Mouse (Mus musculus) heart, adult 8-10 months (tissue): ENCODE results near the gene Ccdc191. TPM values are rescaled to one million over a fixed set of nuclear protein-coding genes. Genes with fewer than 3 reads are reported as not detected.
A peak's percentile ranks its signal among the peaks of the same experiment; 100 is the strongest.

Experiments
- DNase-seq: peaks from one replicate; pipeline ENCODE4 v3.0.0; 2022; ENCODE audit warnings: low spot score
- total RNA-seq, 4 experiments: library from RNA; stranded (reverse); gene quantifications; 2 replicates each; pipeline ENCODE4 v1.2.4; 2022

The Ccdc191 gene
- total RNA-seq = 10 to 100 TPM in 1 of 4 experiments, 1 to 10 TPM in 3; 2.3 to 10.1 (median 3.4) TPM

DNA sequence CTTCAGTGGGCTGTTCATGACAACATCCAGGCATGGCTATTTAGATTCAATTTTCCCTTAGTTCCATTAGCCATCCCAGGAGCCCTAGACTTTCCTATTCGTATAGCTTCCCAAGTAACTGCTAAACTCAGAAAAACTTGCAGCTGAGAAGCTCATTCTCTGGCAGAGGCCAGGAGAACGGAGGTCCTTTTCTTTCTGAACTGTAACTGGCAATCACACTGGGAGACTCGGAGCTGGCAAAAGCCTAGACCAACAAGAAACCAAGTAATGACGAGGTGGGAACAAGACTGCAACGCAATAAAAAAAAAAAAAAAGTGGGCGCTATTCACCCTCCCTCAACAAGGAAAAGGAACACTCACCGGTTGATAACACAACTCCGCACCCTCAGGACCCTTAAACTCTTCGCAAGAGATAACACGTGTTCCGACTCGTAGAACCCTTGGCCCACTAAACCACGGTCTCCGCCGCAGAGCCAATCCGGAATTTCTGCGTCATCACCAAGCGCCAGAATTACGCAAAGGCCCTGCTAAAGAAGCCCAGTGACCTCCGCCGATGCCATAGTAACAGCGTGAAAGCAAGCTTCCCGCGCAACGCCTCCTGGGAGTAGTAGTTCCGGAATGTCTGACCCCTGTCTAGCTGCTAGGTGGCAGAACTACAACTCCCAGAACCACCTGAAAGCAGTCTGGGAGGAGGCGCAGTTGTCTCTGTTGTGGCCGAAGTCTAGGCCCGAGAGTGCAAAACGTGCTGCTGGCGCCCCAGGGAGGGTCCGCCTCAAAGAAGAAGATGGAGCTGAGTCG, at the start of gene Ccdc191:
TSS of gene Ccdc191 (plus strand) at position 593 of the 797 bp plus-strand sequence.
- peak; percentile 100 for DNase-seq

- no peak for DNase-seq
Observed at GRCm38 (mm10) chr16:43841236-43841635, 48.4 kb upstream of the Ccdc191 start.

GRCm38 (mm10) chr16:43849839-43850238, 39.8 kb upstream of the Ccdc191 start:
- DNase-seq = no peak

- no peak for DNase-seq
Observed at GRCm38 (mm10) chr16:43858941-43859476, 30.6 kb upstream of the Ccdc191 start.

GRCm38 (mm10) chr16:43860624-43861023, 29.0 kb upstream of the Ccdc191 start:
- DNase-seq = no peak

GRCm38 (mm10) chr16:43869805-43870204, 19.8 kb upstream of the Ccdc191 start:
- no peak for DNase-seq

GRCm38 (mm10) chr16:43871419-43871818, 18.2 kb upstream of the Ccdc191 start:
- no peak for DNase-seq

- DNase-seq = no peak
Observed at GRCm38 (mm10) chr16:43879769-43880168, 9.8 kb upstream of the Ccdc191 start.

DNA sequence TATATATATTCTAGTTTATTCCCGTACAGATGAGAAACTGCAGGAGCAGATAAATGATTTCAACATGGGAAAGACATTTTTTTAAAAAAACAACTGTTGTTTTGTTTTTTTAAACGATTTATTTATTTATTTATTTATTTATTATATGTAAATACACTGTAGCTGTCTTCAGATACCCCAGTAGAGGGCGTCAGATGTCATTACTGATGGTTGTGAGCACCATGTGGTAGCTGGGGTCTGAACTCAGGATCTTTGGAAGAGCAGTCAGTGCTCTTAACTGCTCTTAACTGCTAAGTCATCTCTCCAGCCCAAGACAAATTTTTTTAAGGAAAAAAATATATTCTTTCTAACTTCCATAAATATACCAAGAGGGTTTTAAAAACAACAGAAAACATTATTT, 8.0 kb upstream of the Ccdc191 start:
- DNase-seq = no peak

GRCm38 (mm10) chr16:43882329-43882728, 7.3 kb upstream of the Ccdc191 start:
- DNase-seq = no peak

DNA sequence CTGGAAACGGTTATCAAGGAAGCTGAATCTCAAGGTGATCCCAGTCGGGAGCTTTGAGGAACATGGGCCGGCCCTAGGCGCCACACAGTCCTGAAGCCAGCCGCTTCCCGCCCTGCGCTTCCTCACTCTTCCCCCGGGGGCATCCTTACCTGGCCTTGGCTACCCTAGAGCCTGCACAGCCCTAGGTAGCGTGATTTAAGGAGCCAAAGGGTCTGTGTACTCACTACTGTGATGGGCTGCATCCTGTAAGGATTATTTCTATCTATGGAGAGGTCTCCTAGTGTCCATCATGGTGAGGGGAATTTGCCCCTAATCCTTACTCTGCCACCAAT, 371 bp downstream of the Ccdc191 start:
- DNase-seq = no peak

- no peak for DNase-seq
Observed at GRCm38 (mm10) chr16:43890747-43891336, 1.2 kb downstream of the Ccdc191 start.

GRCm38 (mm10) chr16:43894501-43894900, 4.9 kb downstream of the Ccdc191 start:
- no peak for DNase-seq

GRCm38 (mm10) chr16:43900138-43900537, 10.5 kb downstream of the Ccdc191 start:
- DNase-seq = no peak

GRCm38 (mm10) chr16:43900571-43900970, 11.0 kb downstream of the Ccdc191 start:
- DNase-seq = no peak

- DNase-seq = no peak
Observed at GRCm38 (mm10) chr16:43908881-43909280, 19.3 kb downstream of the Ccdc191 start.

DNA sequence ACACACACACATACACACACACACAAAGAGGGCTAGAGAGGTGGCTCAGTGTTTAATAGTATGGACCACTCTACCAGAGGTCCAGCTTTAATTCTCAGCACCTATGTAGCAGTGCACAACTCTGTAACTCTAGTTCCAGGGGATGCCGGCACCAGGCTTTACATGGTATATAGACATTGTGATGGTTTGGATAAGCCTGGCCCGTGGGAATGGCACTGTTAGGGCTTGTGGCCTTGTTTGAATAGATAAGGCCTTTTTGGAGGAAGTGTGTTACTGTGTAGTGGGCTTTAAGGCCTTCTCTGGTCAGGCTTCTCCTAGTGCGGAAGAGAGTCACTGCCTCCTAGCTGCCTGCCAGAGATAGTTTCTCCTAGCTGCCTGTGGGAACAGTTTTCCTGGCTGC, 29.3 kb downstream of the Ccdc191 start:
- DNase-seq = no peak

DNA sequence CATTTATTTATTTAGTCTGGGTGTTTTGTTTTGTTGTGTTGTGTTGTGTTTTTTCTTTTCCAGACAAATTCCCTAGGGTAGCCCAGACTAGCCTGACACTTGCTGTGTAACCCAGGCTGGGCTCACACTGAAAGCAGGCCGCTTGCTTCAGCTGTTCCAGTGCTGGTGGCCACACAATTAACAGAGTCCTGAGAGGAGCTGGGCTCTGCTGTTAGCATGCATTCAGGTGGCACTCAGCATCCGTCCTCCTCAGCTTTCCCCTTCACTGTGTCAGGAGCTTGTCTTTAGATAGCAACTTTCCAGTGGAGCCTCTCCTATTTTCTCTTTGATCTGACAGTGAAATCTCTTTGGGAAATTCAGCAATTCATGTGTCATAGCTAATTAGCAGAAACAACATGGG, 32.4 kb downstream of the Ccdc191 start:
- DNase-seq = no peak

DNA sequence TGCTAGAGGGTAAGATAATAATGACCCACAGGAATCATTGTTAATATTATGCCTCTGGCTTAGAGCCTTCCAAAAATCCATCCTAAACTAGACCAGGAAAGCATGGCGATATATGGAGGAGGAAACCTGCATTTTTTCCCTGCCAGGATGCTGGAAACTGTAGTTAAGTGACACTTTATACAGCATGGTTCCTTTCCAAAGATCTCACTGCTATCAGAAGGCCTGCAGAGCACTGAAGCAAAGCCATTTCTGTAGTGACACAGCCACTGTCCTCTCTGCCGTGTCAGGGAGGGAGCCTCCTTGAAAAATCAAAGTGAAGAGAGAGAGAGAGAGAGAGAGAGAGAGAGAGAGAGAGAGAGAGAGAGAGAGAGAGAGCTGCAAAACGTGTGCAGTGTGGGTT, 33.0 kb downstream of the Ccdc191 start:
- no peak for DNase-seq

- DNase-seq = no peak
Observed at GRCm38 (mm10) chr16:43925001-43925558, 35.5 kb downstream of the Ccdc191 start.

DNA sequence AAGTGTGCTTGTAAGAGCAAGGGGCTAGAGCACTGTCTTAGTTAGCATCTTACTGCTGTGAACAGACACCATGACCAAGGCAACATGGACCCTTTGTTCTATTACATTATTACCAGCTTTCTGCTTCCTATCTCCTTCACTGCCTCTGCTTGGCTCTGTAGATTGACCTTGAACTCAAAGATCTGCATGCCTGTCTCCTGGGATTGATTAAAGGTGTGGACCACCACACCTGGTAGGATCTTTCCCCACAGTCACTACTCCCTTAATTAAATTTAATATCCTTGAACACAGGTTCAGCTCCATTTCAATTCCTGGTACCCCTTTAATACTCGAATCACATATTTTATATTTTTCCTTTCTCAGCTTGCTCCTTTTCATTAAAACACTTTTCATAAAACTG, 36.2 kb downstream of the Ccdc191 start:
- no peak for DNase-seq

DNA sequence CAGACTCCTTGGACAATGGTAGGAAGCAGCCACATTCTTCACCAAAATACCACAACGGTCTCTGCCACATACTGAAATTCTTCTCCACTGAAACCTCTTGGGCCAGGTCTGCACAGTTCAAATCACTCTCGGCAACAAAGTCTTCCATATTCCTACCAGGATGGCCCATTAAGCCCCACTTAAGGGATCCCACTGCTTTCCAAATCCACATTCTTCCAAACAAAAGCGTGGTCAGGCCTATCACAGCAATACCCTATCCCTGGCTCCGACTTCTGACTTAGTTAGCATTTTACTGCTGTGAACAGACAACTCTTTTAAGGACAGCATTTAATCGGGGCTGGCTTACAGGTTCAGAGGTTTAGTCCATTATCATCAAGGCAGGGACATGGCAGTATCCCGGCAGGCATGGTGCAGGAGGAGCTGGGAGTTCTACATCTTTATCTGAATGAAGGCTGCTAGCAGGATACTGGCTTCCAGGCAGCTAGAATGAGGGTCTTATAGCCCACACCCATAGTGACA, 36.8 kb downstream of the Ccdc191 start, which contains the start of gene Qtrt2:
TSS of gene Qtrt2 (minus strand) at position 469 of the 519 bp plus-strand sequence.
- no peak for DNase-seq
